Mouse (Mus musculus): Measurements from ENCODE around the gene Ugt1a1. TPM values are rescaled to one million over a fixed set of nuclear protein-coding genes. Genes with fewer than 3 reads are reported as not detected.

Ugt1a1 gene
- polyA plus RNA-seq, 1 experiment from 2014 or later = not detected

GRCm38 (mm10) chr1:88235046-88235893, 23.5 kb downstream of the Ugt1a1 start:
- Histone ChIP-seq H3K4me1 (ENCODE audit: control insufficient read depth, insufficient read depth, low read length) (no peaks in the 10 kb centered on the region), H3K27me3 (ENCODE audit: control insufficient read depth, insufficient read depth, low read length) (no peaks in the 10 kb centered on the region), H3K4me3 (replicated peaks; ENCODE audit: low read depth, low read length) (no peak overlapping the region), H3K36me3 (ENCODE audit: control insufficient read depth, insufficient read depth, low read length) (no peaks in the 10 kb centered on the region), H3K9me3 (ENCODE audit: control insufficient read depth, low read length) (peaks cover 98% of the 10 kb centered on the region), H3K27ac (replicated peaks; ENCODE audit: low read depth, low read length) (no peak overlapping the region), H3K4me2 (ENCODE audit: low read length) (no peak overlapping the region), H3K9ac (replicated peaks; ENCODE audit: low read length) (no peak overlapping the region)
- ATAC-seq (ENCODE audit: low FRiP score, low TSS enrichment) (0 out of 2 replicates have a peak, but pooled peaks have one; percentile 5), DNase-seq (no peak)
- WGBS = 65% methylated on average over 11 of the region's 11 CpGs

DNA sequence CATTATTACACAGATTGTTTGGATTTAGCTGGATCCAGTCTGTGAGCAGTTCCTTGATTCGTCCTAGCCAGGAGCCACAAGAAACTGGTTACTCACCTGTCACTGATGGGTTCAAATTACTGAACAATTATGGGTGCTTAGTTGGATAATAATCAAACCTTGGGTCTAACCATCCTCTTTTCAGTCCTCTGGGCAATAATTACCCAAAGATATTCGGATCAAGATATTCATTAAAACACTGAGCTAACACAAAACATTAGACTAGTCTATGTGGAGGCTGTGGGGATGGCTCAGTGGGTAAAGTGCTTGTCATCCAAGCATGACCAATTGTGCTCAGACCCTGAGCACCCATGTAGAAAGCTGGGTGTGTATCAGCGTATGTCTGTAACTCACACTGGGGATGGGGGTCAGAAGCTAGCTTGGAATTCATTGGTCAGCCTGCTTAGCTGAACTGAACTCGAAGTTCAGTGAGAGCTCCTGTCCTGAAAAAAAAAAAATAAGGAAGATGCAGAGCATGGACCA, 24.2 kb downstream of the Ugt1a1 start:
- no peak for DNase-seq
- Histone ChIP-seq H3K27ac (replicated peaks; ENCODE audit: low read depth, low read length) (no peak overlapping the region), H3K9ac (replicated peaks; ENCODE audit: low read length) (no peak overlapping the region), H3K9me3 (ENCODE audit: control insufficient read depth, low read length) (peaks cover 98% of the 10 kb centered on the region), H3K36me3 (ENCODE audit: control insufficient read depth, insufficient read depth, low read length) (no peaks in the 10 kb centered on the region), H3K4me2 (ENCODE audit: low read length) (no peak overlapping the region), H3K27me3 (ENCODE audit: control insufficient read depth, insufficient read depth, low read length) (no peaks in the 10 kb centered on the region), H3K4me3 (replicated peaks; ENCODE audit: low read depth, low read length) (no peak overlapping the region), H3K4me1 (ENCODE audit: control insufficient read depth, insufficient read depth, low read length) (no peaks in the 10 kb centered on the region)
- ATAC-seq (ENCODE audit: low FRiP score, low TSS enrichment) = no peak
- 58% methylated on average over 4 of the region's 4 CpGs for WGBS

DNA sequence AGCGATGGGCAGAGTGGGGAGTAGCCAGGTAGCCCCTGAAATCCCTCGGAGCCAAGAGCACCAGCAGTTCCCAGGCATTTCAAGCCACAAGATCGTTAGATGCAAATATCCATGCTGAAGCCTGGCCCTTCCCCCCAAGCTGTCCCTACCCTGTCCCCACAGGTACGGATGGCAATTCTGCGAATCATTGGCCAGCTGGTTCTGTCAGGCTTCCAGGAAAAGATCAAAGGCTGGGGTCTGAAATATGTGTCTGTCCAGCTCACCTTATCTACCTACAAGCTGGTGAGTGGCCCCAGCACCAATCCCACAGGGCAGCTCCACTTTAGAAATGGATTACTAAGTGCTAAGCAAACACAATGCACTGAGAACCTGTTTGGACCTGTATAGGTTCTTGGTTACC, 25.6 kb downstream of the Ugt1a1 start:
- H3K27ac ChIP-seq (replicated peaks; ENCODE audit: low read depth, low read length) = no peak overlapping the region
- ATAC-seq (ENCODE audit: low FRiP score, low TSS enrichment) = no peak

GRCm38 (mm10) chr1:88238771-88239170, 27.0 kb downstream of the Ugt1a1 start:
- 78% methylated on average over 6 of the region's 6 CpGs for WGBS
- no peak for ATAC-seq (ENCODE audit: low FRiP score, low TSS enrichment)
- DNase-seq = no peak
- no peaks in the 10 kb centered on the region for H3K36me3 ChIP-seq (ENCODE audit: control insufficient read depth, insufficient read depth, low read length)
- H3K4me3 ChIP-seq (replicated peaks; ENCODE audit: low read depth, low read length) = no peak overlapping the region
- no peak overlapping the region for H3K4me2 ChIP-seq (ENCODE audit: low read length)
- no peak overlapping the region for H3K9ac ChIP-seq (replicated peaks; ENCODE audit: low read length)
- no peaks in the 10 kb centered on the region for H3K27me3 ChIP-seq (ENCODE audit: control insufficient read depth, insufficient read depth, low read length)
- H3K4me1 ChIP-seq (ENCODE audit: control insufficient read depth, insufficient read depth, low read length) = no peaks in the 10 kb centered on the region
- H3K9me3 ChIP-seq (ENCODE audit: control insufficient read depth, low read length) = peaks cover 96% of the 10 kb centered on the region
- no peak overlapping the region for H3K27ac ChIP-seq (replicated peaks; ENCODE audit: low read depth, low read length)

More for the DNA sequence above, 25.6 kb downstream of the Ugt1a1 start:
- Histone ChIP-seq H3K9me3 (ENCODE audit: control insufficient read depth, low read length) (peaks cover 98% of the 10 kb centered on the region), H3K4me1 (ENCODE audit: control insufficient read depth, insufficient read depth, low read length) (no peaks in the 10 kb centered on the region), H3K9ac (replicated peaks; ENCODE audit: low read length) (no peak overlapping the region), H3K4me2 (ENCODE audit: low read length) (no peak overlapping the region), H3K36me3 (ENCODE audit: control insufficient read depth, insufficient read depth, low read length) (no peaks in the 10 kb centered on the region), H3K4me3 (replicated peaks; ENCODE audit: low read depth, low read length) (no peak overlapping the region), H3K27me3 (ENCODE audit: control insufficient read depth, insufficient read depth, low read length) (no peaks in the 10 kb centered on the region)
- DNase-seq = no peak
- 79% methylated on average over 5 of the region's 5 CpGs for WGBS

DNA sequence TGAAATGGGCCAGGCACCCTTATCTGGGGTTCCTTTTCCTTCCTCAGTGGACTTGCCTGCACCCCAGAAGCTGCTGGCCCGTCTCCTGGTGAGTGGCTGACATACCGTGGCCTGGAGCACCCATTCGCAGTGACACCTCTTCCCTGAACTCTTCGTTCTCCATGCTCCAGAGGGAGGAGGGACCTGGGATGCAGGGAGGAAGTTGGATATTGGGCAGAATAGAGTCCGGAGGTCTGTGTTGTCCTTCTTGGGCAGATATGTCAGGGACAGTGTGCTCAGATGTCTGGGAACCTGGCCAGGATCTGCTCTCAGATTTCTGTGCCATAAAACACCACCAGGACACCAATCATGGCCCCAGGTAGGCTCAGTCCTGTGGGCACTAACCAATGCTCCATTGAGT, 28.3 kb downstream of the Ugt1a1 start:
- H3K9ac ChIP-seq (replicated peaks; ENCODE audit: low read length) = no peak overlapping the region
- no peak overlapping the region for H3K4me2 ChIP-seq (ENCODE audit: low read length)
- no peak for ATAC-seq (ENCODE audit: low FRiP score, low TSS enrichment)
- no peaks in the 10 kb centered on the region for H3K4me1 ChIP-seq (ENCODE audit: control insufficient read depth, insufficient read depth, low read length)
- DNase-seq = no peak
- no peak overlapping the region for H3K27ac ChIP-seq (replicated peaks; ENCODE audit: low read depth, low read length)
- no peak overlapping the region for H3K4me3 ChIP-seq (replicated peaks; ENCODE audit: low read depth, low read length)
- H3K36me3 ChIP-seq (ENCODE audit: control insufficient read depth, insufficient read depth, low read length) = no peaks in the 10 kb centered on the region
- no peaks in the 10 kb centered on the region for H3K27me3 ChIP-seq (ENCODE audit: control insufficient read depth, insufficient read depth, low read length)
- WGBS = 76% methylated on average over 5 of the region's 5 CpGs
- H3K9me3 ChIP-seq (ENCODE audit: control insufficient read depth, low read length) = peaks cover 96% of the 10 kb centered on the region

GRCm38 (mm10) chr1:88240579-88240978, 28.8 kb downstream of the Ugt1a1 start:
- H3K4me3 ChIP-seq (replicated peaks; ENCODE audit: low read depth, low read length) = no peak overlapping the region
- 0 out of 2 replicates have a peak, but pooled peaks have one; percentile 4 for ATAC-seq (ENCODE audit: low FRiP score, low TSS enrichment)
- peaks cover 96% of the 10 kb centered on the region for H3K9me3 ChIP-seq (ENCODE audit: control insufficient read depth, low read length)
- no peaks in the 10 kb centered on the region for H3K4me1 ChIP-seq (ENCODE audit: control insufficient read depth, insufficient read depth, low read length)
- no peaks in the 10 kb centered on the region for H3K36me3 ChIP-seq (ENCODE audit: control insufficient read depth, insufficient read depth, low read length)
- WGBS = 71% methylated on average over 4 of the region's 4 CpGs
- no peak overlapping the region for H3K9ac ChIP-seq (replicated peaks; ENCODE audit: low read length)
- no peaks in the 10 kb centered on the region for H3K27me3 ChIP-seq (ENCODE audit: control insufficient read depth, insufficient read depth, low read length)
- no peak for DNase-seq
- no peak overlapping the region for H3K4me2 ChIP-seq (ENCODE audit: low read length)
- no peak overlapping the region for H3K27ac ChIP-seq (replicated peaks; ENCODE audit: low read depth, low read length)

DNA sequence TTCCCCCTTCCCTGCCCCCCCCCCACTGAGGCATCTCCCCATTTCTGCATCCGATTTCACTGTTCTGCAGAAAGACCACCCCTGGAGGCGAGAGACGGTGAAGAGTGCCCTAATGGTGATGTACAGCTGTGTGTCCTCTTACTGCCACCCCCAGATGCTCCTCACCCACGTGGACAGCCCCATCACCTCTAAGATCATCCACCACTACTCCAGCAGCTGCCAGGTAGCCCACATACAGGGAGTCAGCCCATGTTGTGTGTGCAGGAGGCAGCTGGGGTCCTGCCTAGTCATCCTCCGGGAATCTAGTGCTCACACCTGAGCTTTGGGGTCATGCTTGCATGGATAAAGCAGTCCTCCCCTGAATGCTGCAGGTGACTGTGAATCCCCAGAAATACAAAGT, 32.1 kb downstream of the Ugt1a1 start:
- Histone ChIP-seq H3K4me1 (ENCODE audit: control insufficient read depth, insufficient read depth, low read length) (no peaks in the 10 kb centered on the region), H3K4me2 (ENCODE audit: low read length) (no peak overlapping the region), H3K4me3 (replicated peaks; ENCODE audit: low read depth, low read length) (no peak overlapping the region), H3K9ac (replicated peaks; ENCODE audit: low read length) (no peak overlapping the region), H3K9me3 (ENCODE audit: control insufficient read depth, low read length) (peaks cover 99% of the 10 kb centered on the region), H3K36me3 (ENCODE audit: control insufficient read depth, insufficient read depth, low read length) (no peaks in the 10 kb centered on the region), H3K27ac (replicated peaks; ENCODE audit: low read depth, low read length) (no peak overlapping the region), H3K27me3 (ENCODE audit: control insufficient read depth, insufficient read depth, low read length) (no peaks in the 10 kb centered on the region)
- ATAC-seq (ENCODE audit: low FRiP score, low TSS enrichment) (no peak), DNase-seq (no peak)
- 65% methylated on average over 5 of the region's 5 CpGs for WGBS

DNA sequence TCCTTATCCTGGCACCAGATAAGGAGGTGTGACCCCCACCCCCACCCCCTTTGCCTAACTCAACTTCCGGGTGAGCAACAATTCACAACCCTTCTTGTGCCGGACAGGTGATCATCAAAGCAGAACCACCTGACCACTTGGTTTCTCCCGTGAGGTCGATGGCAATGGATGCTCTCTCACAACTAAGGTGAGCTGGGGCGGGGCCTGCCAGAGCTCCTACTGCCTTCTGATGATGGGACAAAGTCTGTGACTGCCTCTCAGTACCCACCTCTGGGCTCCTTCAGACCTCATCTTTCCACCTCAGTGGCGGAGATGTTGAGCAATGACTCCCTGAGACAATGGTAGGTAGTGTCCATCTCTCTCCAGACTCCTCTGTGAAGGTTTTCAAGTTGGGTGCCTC, 34.1 kb downstream of the Ugt1a1 start:
- WGBS = 77% methylated on average over 6 of the region's 6 CpGs
- H3K27me3 ChIP-seq (ENCODE audit: control insufficient read depth, insufficient read depth, low read length) = no peaks in the 10 kb centered on the region
- H3K4me2 ChIP-seq (ENCODE audit: low read length) = no peak overlapping the region
- ATAC-seq (ENCODE audit: low FRiP score, low TSS enrichment) (no peak), DNase-seq (no peak)
- no peak overlapping the region for H3K4me3 ChIP-seq (replicated peaks; ENCODE audit: low read depth, low read length)
- no peak overlapping the region for H3K9ac ChIP-seq (replicated peaks; ENCODE audit: low read length)
- no peak overlapping the region for H3K27ac ChIP-seq (replicated peaks; ENCODE audit: low read depth, low read length)
- no peaks in the 10 kb centered on the region for H3K36me3 ChIP-seq (ENCODE audit: control insufficient read depth, insufficient read depth, low read length)
- peaks cover 99% of the 10 kb centered on the region for H3K9me3 ChIP-seq (ENCODE audit: control insufficient read depth, low read length)
- H3K4me1 ChIP-seq (ENCODE audit: control insufficient read depth, insufficient read depth, low read length) = no peaks in the 10 kb centered on the region

- no peak for DNase-seq
- no peak overlapping the region for H3K4me2 ChIP-seq (ENCODE audit: low read length)
- no peak overlapping the region for H3K9ac ChIP-seq (replicated peaks; ENCODE audit: low read length)
- no peaks in the 10 kb centered on the region for H3K27me3 ChIP-seq (ENCODE audit: control insufficient read depth, insufficient read depth, low read length)
- no peak overlapping the region for H3K27ac ChIP-seq (replicated peaks; ENCODE audit: low read depth, low read length)
- WGBS = 47% methylated on average over 6 of the region's 6 CpGs
- no peak for ATAC-seq (ENCODE audit: low FRiP score, low TSS enrichment)
- no peaks in the 10 kb centered on the region for H3K4me1 ChIP-seq (ENCODE audit: control insufficient read depth, insufficient read depth, low read length)
- no peaks in the 10 kb centered on the region for H3K36me3 ChIP-seq (ENCODE audit: control insufficient read depth, insufficient read depth, low read length)
- H3K9me3 ChIP-seq (ENCODE audit: control insufficient read depth, low read length) = peaks cover 99% of the 10 kb centered on the region
- no peak overlapping the region for H3K4me3 ChIP-seq (replicated peaks; ENCODE audit: low read depth, low read length)
Observed at GRCm38 (mm10) chr1:88246386-88246785, 34.6 kb downstream of the Ugt1a1 start.

Measured in midbrain, embryonic 14.5 days (tissue).